Mouse (Mus musculus) cerebellum, adult 2 months (tissue): ENCODE results near the gene Timp2.

Experiments
- CTCF ChIP-seq: fragments of 200-500 bp; IDR thresholded peaks from 2 replicates; pipeline ENCODE4 v1.5.1; 2011; ENCODE audit warnings: low read depth, mild to moderate bottlenecking, control low read depth, low read length, moderate library complexity, borderline replicate concordance; ENCODE audit not compliant: insufficient read depth
- POLR2A ChIP-seq: fragments of 200-500 bp; IDR thresholded peaks from 2 replicates; pipeline ENCODE4 v1.6.1; 2011; ENCODE audit warnings: low read length, control low read depth, borderline replicate concordance; ENCODE audit not compliant: insufficient read depth

DNA sequence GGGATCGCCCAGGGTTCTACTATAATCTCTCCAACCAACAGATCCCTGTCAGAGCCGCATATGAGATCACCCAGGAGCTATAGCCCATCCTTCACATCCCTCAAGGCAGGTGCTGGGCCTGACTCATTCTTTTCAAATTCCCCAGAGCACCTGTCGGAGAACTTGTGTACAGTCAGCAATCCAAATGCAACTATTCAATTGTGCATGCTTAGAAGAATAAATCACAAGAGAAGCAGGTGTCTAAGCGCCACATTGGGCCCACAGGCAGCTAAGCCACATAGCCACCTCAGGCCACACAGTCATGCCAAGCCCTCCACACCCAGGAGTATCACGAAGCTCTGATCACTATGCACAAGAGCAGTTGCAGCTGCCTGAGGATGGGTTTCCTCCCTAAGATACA, 6.0 kb downstream of the Timp2 start:
- TF ChIP-seq CTCF (no peak), POLR2A (no peak)
